Mouse (Mus musculus): ENCODE data around the gene Clic5. TPM values are rescaled to one million over a fixed set of nuclear protein-coding genes. Genes with fewer than 3 reads are reported as not detected.

Clic5 gene
- polyA plus RNA-seq, 1 experiment from 2014 or later = 5.8 TPM

GRCm38 (mm10) chr17:44230083-44230482, 41.7 kb downstream of the Clic5 start:
- Histone ChIP-seq H3K27ac (ENCODE audit: low read depth, low read length) (peak overlapping the region; percentile 15; the same call in 1 of the 2 replicates), H3K4me1 (ENCODE audit: control insufficient read depth, insufficient read depth, low read length) (no peaks in the 10 kb centered on the region), H3K4me2 (peak overlapping the region; percentile 7; the same call in 1 of the 2 replicates), H3K4me3 (ENCODE audit: low read depth, low read length) (no peak overlapping the region), H3K9me3 (replicated peaks; ENCODE audit: control insufficient read depth, low read length) (no peaks in the 10 kb centered on the region), H3K36me3 (ENCODE audit: control insufficient read depth, insufficient read depth, low read length) (no peaks in the 10 kb centered on the region), H3K9ac (ENCODE audit: low read depth, low read length) (no peak overlapping the region), H3K27me3 (ENCODE audit: control insufficient read depth, insufficient read depth, low read length) (no peaks in the 10 kb centered on the region)
- ATAC-seq (replicated peaks; ENCODE audit: insufficient number of reproducible peaks, low FRiP score, low TSS enrichment) = no peak
- 49% methylated on average over 10 of the region's 10 CpGs for WGBS (ENCODE audit: insufficient replicate concordance)

DNA sequence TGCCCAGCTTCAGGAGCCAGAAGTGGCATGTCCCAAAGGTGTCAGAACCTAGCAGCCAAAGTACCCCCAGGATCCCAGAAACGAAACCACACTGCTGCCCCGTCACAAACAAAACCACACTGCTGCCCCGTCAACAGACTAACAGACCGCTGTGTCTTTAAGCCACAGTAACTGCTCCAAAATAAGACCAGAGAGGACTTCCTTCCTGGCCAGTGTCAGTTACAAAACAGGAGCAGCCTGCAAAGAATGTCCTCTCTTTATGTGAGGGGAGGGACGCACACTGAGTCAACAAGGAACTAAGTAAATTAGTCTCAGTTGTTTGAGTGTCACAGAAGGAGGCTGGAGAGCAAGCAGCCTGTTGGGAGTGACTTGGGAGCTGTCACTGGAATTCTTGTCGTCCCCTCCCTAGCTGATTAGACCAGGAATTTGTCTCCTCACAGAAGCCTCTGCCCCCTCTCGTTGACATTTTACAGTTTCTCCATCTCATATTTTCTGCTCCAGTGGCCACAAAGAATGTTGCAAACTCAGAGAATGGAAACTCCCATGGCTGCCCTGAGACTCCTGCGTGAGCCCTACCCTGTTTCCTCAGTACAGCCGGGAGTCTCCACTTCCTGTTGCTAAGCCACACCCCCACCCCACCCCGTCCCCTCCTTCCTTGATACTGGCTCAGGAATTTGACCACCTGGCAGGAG, 50.8 kb downstream of the Clic5 start:
- ATAC-seq (replicated peaks; ENCODE audit: insufficient number of reproducible peaks, low FRiP score, low TSS enrichment) = peak; percentile 71; the same call in 1 of the 2 replicates

DNA sequence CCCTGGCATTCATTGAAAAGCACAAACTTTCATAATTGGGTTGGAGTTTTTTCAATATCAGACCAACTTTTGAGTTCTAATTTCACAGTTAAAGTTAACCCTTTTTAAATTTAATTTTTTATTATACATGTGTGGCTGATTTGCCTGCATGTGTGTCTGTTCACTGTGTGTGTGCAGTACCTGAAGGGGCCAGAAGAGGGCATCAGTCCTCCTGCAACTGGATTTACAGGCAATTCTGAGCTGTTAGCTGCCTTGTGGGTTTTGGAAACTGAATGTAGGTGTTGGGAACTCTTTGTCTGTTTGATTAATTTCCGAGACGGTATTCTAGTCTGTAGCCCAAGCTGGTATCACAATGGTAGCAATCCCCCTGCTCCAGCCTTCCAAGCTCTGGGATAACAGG, 52.4 kb downstream of the Clic5 start:
- peaks cover 12% of the 10 kb centered on the region for H3K4me1 ChIP-seq (ENCODE audit: control insufficient read depth, insufficient read depth, low read length)
- 93% methylated on average over 2 of the region's 2 CpGs for WGBS (ENCODE audit: insufficient replicate concordance)
- no peaks in the 10 kb centered on the region for H3K36me3 ChIP-seq (ENCODE audit: control insufficient read depth, insufficient read depth, low read length)
- H3K9me3 ChIP-seq (replicated peaks; ENCODE audit: control insufficient read depth, low read length) = peaks cover 4% of the 10 kb centered on the region
- H3K4me2 ChIP-seq = no peak overlapping the region
- no peaks in the 10 kb centered on the region for H3K27me3 ChIP-seq (ENCODE audit: control insufficient read depth, insufficient read depth, low read length)
- H3K4me3 ChIP-seq (ENCODE audit: low read depth, low read length) = no peak overlapping the region
- no peak overlapping the region for H3K27ac ChIP-seq (ENCODE audit: low read depth, low read length)
- no peak overlapping the region for H3K9ac ChIP-seq (ENCODE audit: low read depth, low read length)
- ATAC-seq (replicated peaks; ENCODE audit: insufficient number of reproducible peaks, low FRiP score, low TSS enrichment) = no peak

More for the DNA sequence above, 50.8 kb downstream of the Clic5 start:
- no peaks in the 10 kb centered on the region for H3K36me3 ChIP-seq (ENCODE audit: control insufficient read depth, insufficient read depth, low read length)
- peak overlapping the region; percentile 61 for H3K4me2 ChIP-seq
- H3K27me3 ChIP-seq (ENCODE audit: control insufficient read depth, insufficient read depth, low read length) = no peaks in the 10 kb centered on the region
- H3K27ac ChIP-seq (ENCODE audit: low read depth, low read length) = peak overlapping the region; percentile 82
- peak overlapping the region; percentile 58; the same call in 1 of the 2 replicates for H3K9ac ChIP-seq (ENCODE audit: low read depth, low read length)
- WGBS (ENCODE audit: insufficient replicate concordance) = 9% methylated on average over 10 of the region's 10 CpGs
- peaks cover 12% of the 10 kb centered on the region for H3K4me1 ChIP-seq (ENCODE audit: control insufficient read depth, insufficient read depth, low read length)
- peaks cover 4% of the 10 kb centered on the region for H3K9me3 ChIP-seq (replicated peaks; ENCODE audit: control insufficient read depth, low read length)
- H3K4me3 ChIP-seq (ENCODE audit: low read depth, low read length) = peak overlapping the region; percentile 28

DNA sequence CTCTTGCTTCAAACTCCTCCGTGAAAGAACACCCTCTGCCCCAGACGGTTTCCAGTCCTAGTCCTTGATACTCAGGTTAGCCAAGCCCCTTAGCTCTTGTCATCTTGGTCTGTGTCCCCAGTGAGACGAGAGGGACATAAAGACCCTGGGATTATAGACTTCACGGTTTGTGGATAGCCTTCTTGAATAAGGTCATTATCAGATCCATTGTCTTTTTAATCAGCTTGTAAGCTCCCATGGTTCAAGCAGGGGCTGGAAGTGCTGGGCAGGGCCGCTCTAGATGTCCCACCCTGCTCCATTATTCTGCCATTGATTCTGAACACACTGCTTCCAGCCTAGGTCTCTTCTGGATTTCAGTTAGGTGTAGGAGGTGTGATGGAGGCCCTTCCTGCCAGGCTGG, 55.7 kb downstream of the Clic5 start:
- Histone ChIP-seq H3K4me1 (ENCODE audit: control insufficient read depth, insufficient read depth, low read length) (peaks cover 5% of the 10 kb centered on the region; the same call in 1 of the 2 replicates), H3K9ac (ENCODE audit: low read depth, low read length) (no peak overlapping the region), H3K36me3 (ENCODE audit: control insufficient read depth, insufficient read depth, low read length) (no peaks in the 10 kb centered on the region), H3K27me3 (ENCODE audit: control insufficient read depth, insufficient read depth, low read length) (no peaks in the 10 kb centered on the region), H3K4me3 (ENCODE audit: low read depth, low read length) (no peak overlapping the region), H3K9me3 (replicated peaks; ENCODE audit: control insufficient read depth, low read length) (peaks cover 4% of the 10 kb centered on the region), H3K4me2 (no peak overlapping the region), H3K27ac (ENCODE audit: low read depth, low read length) (no peak overlapping the region)
- whole genome bisulfite sequencing (ENCODE audit: insufficient replicate concordance) = 41% methylated on average over 5 of the region's 5 CpGs
- ATAC-seq (replicated peaks; ENCODE audit: insufficient number of reproducible peaks, low FRiP score, low TSS enrichment) = no peak

DNA sequence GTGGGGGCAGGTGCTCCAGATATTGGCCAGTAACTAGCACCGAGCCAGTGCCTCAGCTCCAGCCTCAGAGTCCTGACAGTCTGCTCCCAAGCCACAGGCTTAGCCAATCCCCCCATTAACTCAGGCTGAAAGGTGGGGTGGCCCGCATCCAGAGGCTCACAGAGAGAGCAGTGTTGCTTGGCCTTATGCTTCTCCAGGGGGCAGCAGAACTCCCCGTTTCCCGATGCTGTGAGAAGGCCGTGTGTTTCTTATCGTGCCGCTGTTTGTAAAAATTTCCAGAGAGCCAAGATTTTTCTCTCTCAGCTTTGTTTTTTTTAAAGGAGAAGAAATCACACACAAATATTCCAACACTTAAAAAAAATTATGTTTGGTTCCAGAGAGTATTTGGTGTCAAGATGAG, 56.2 kb downstream of the Clic5 start:
- Histone ChIP-seq H3K27me3 (ENCODE audit: control insufficient read depth, insufficient read depth, low read length) (no peaks in the 10 kb centered on the region), H3K9me3 (replicated peaks; ENCODE audit: control insufficient read depth, low read length) (peaks cover 4% of the 10 kb centered on the region), H3K27ac (ENCODE audit: low read depth, low read length) (no peak overlapping the region), H3K9ac (ENCODE audit: low read depth, low read length) (no peak overlapping the region), H3K4me3 (ENCODE audit: low read depth, low read length) (no peak overlapping the region), H3K4me1 (ENCODE audit: control insufficient read depth, insufficient read depth, low read length) (peaks cover 2% of the 10 kb centered on the region; the same call in 1 of the 2 replicates), H3K36me3 (ENCODE audit: control insufficient read depth, insufficient read depth, low read length) (no peaks in the 10 kb centered on the region), H3K4me2 (no peak overlapping the region)
- 19% methylated on average over 7 of the region's 7 CpGs for WGBS (ENCODE audit: insufficient replicate concordance)
- no peak for ATAC-seq (replicated peaks; ENCODE audit: insufficient number of reproducible peaks, low FRiP score, low TSS enrichment)

DNA sequence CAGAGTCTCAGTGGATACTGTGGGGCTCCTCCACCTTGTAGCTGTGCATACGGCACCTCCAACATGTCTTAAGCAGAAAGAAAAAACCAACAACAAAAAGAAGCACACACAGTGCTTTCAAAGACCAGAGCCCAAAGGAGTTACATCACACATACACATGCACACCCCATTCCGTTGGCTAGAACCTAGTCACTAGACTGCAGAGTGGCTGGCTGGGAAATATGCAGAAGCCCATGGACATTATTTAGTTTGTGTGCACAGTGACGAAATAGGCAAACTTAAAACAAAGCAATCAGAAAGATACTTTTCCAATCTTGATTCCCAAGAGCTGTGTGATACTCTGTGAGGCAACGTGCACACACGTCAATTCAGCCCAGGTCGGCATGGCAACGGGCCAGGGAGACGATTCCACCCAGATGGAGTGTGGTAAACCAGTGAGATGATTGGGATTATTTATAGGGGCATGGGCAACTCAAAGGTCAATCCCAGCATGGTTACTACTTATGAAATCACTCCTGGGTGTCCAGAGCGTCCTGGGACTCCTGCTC, 57.8 kb downstream of the Clic5 start:
- Histone ChIP-seq H3K9me3 (replicated peaks; ENCODE audit: control insufficient read depth, low read length) (no peaks in the 10 kb centered on the region; the same call in 1 of the 2 replicates), H3K9ac (ENCODE audit: low read depth, low read length) (no peak overlapping the region), H3K4me2 (no peak overlapping the region), H3K4me3 (ENCODE audit: low read depth, low read length) (no peak overlapping the region), H3K36me3 (ENCODE audit: control insufficient read depth, insufficient read depth, low read length) (no peaks in the 10 kb centered on the region), H3K4me1 (ENCODE audit: control insufficient read depth, insufficient read depth, low read length) (no peaks in the 10 kb centered on the region), H3K27ac (ENCODE audit: low read depth, low read length) (no peak overlapping the region), H3K27me3 (ENCODE audit: control insufficient read depth, insufficient read depth, low read length) (no peaks in the 10 kb centered on the region)
- 76% methylated on average over 9 of the region's 9 CpGs for WGBS (ENCODE audit: insufficient replicate concordance)
- no peak for ATAC-seq (replicated peaks; ENCODE audit: insufficient number of reproducible peaks, low FRiP score, low TSS enrichment)

DNA sequence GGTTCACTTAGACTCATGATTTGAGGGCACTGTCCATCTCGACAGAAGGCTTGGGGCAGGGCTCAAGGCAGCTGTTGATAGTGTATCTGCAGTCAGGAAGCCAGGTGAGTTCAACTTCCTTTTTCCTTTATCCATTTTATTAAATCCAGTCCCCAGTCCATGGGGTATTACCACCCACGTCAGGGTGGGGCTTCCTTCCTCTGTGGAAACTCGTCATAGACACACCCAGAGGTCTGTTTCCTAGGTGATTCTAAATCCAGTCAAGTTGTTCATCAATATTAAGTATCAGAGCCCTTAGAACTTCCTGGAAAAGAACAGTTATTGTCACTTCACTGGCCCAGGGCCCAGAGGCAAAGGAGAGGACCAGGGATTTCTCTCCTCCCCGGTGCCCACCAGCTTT, 61.2 kb downstream of the Clic5 start:
- no peaks in the 10 kb centered on the region for H3K36me3 ChIP-seq (ENCODE audit: control insufficient read depth, insufficient read depth, low read length)
- 61% methylated on average over 4 of the region's 4 CpGs for WGBS (ENCODE audit: insufficient replicate concordance)

DNA sequence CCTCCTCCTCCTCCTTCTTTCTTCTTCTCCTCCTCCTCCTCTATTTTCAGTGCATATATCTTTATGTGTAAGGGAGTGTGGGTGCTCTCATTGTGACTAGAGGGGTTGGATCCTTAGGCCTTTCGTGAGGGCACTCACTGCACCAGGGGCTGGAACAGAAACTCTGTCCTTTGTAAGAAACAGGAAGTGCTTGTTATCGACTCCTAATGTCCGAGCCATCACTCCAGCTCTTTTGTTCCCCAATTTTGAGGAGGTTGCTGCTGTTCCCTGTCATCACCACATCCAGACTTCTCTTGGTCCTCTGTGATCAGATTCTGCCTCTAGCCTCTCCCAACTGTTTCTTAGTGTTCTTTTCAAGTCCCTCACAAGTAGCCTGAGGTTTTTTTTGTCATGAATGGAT, 64.3 kb downstream of the Clic5 start:
- Histone ChIP-seq H3K4me3 (ENCODE audit: low read depth, low read length) (no peak overlapping the region), H3K27ac (ENCODE audit: low read depth, low read length) (no peak overlapping the region), H3K9ac (ENCODE audit: low read depth, low read length) (no peak overlapping the region), H3K4me1 (ENCODE audit: control insufficient read depth, insufficient read depth, low read length) (peaks cover 5% of the 10 kb centered on the region; the same call in 1 of the 2 replicates), H3K4me2 (no peak overlapping the region), H3K36me3 (ENCODE audit: control insufficient read depth, insufficient read depth, low read length) (no peaks in the 10 kb centered on the region), H3K27me3 (ENCODE audit: control insufficient read depth, insufficient read depth, low read length) (no peaks in the 10 kb centered on the region), H3K9me3 (replicated peaks; ENCODE audit: control insufficient read depth, low read length) (no peaks in the 10 kb centered on the region; the same call in 1 of the 2 replicates)
- 32% methylated on average over 3 of the region's 3 CpGs for WGBS (ENCODE audit: insufficient replicate concordance)
- no peak for ATAC-seq (replicated peaks; ENCODE audit: insufficient number of reproducible peaks, low FRiP score, low TSS enrichment)

More for the DNA sequence above, 61.2 kb downstream of the Clic5 start:
- H3K4me1 ChIP-seq (ENCODE audit: control insufficient read depth, insufficient read depth, low read length) = no peaks in the 10 kb centered on the region
- no peak for ATAC-seq (replicated peaks; ENCODE audit: insufficient number of reproducible peaks, low FRiP score, low TSS enrichment)
- H3K9me3 ChIP-seq (replicated peaks; ENCODE audit: control insufficient read depth, low read length) = no peaks in the 10 kb centered on the region; the same call in 1 of the 2 replicates
- no peaks in the 10 kb centered on the region for H3K27me3 ChIP-seq (ENCODE audit: control insufficient read depth, insufficient read depth, low read length)
- no peak overlapping the region for H3K9ac ChIP-seq (ENCODE audit: low read depth, low read length)
- no peak overlapping the region for H3K4me2 ChIP-seq
- no peak overlapping the region for H3K27ac ChIP-seq (ENCODE audit: low read depth, low read length)
- no peak overlapping the region for H3K4me3 ChIP-seq (ENCODE audit: low read depth, low read length)

Data from heart, embryonic 11.5 days (tissue).